Mouse (Mus musculus) lung, adult 2 months (tissue): ENCODE measurements around the gene Tcf23.

Experiments
- CTCF ChIP-seq: fragments of 200-500 bp; IDR thresholded peaks from 2 replicates; pipeline ENCODE4 v1.5.1; 2011; ENCODE audit warnings: mild to moderate bottlenecking, low read length, control low read depth; ENCODE audit not compliant: insufficient read depth
- POLR2A ChIP-seq: fragments of 200-500 bp; IDR thresholded peaks from 2 replicates; pipeline ENCODE4 v1.6.1; 2011; ENCODE audit warnings: low read depth, mild to moderate bottlenecking, control low read depth, low read length, borderline replicate concordance; ENCODE audit errors: extremely low read depth

- TF ChIP-seq CTCF (no peak), POLR2A (no peak)
Observed at GRCm38 (mm10) chr5:30919831-30920614, 48.4 kb upstream of the Tcf23 start.
